Mouse (Mus musculus) ES-Bruce4 (cell line): ENCODE results near the gene Sept4. TPM values are rescaled to one million over a fixed set of nuclear protein-coding genes. Genes with fewer than 3 reads are reported as not detected.

Experiments
- H3K27ac ChIP-seq: 2 replicates; pipeline ENCODE4 v1.5.1; 2012; ENCODE audit warnings: low read length, inconsistent platforms; ENCODE audit not compliant: insufficient read depth
- H3K27me3 ChIP-seq: 2 replicates; pipeline ENCODE4 v1.6.1; 2012; ENCODE audit warnings: mild to moderate bottlenecking, low read length, inconsistent platforms; ENCODE audit not compliant: control insufficient read depth, poor library complexity, insufficient read depth, severe bottlenecking
- H3K36me3 ChIP-seq: 2 replicates; pipeline ENCODE4 v1.6.1; 2012; ENCODE audit warnings: inconsistent platforms, mild to moderate bottlenecking, low read length, moderate library complexity; ENCODE audit not compliant: control insufficient read depth, poor library complexity, insufficient read depth, severe bottlenecking
- H3K4me1 ChIP-seq: one replicate; pipeline ENCODE4 v1.8.1; 2011; ENCODE audit warnings: low read length; ENCODE audit not compliant: control insufficient read depth, insufficient read depth
- H3K4me3 ChIP-seq: 2 replicates; pipeline ENCODE4 v1.5.1; 2011; ENCODE audit warnings: low read depth, mild to moderate bottlenecking, low read length
- H3K9ac ChIP-seq: 2 replicates; pipeline ENCODE4 v1.6.1; 2012; ENCODE audit warnings: low read depth, mild to moderate bottlenecking, inconsistent platforms; ENCODE audit not compliant: poor library complexity, severe bottlenecking
- H3K9me3 ChIP-seq: replicated peaks from 2 replicates; pipeline ENCODE4 v1.6.1; 2012; ENCODE audit warnings: mild to moderate bottlenecking, low read length, inconsistent platforms; ENCODE audit not compliant: control insufficient read depth, poor library complexity, insufficient read depth, severe bottlenecking
- CTCF ChIP-seq: IDR thresholded peaks from one replicate; pipeline ENCODE4 v1.8.1; 2011; ENCODE audit warnings: low read depth, low read length
- EP300 ChIP-seq: IDR thresholded peaks from 2 replicates; pipeline ENCODE4 v1.6.1; 2011; ENCODE audit warnings: low read depth, low read length; ENCODE audit not compliant: insufficient read depth
- POLR2A ChIP-seq: IDR thresholded peaks from one replicate; pipeline ENCODE4 v1.8.1; 2011; ENCODE audit warnings: low read length; ENCODE audit not compliant: insufficient read depth
- polyA plus RNA-seq: library from polyadenylated mRNA; stranded (reverse); fragments of >200 nt; gene quantifications from 2 replicates; pipeline ENCODE4 v1.2.4, GENCODE M21; 2011; ENCODE audit warnings: low read depth; ENCODE audit not compliant: missing spikeins, insufficient read depth, insufficient read length

Sept4 gene
- polyA plus RNA-seq, 1 experiment = 68.5 TPM

GRCm38 (mm10) chr11:87574520-87575180 is 5.9 kb downstream of the Sept4 start:
- H3K4me1 ChIP-seq = peaks cover 8% of the 10 kb centered on the region
- no peak overlapping the region for H3K27ac ChIP-seq
- no peaks in the 10 kb centered on the region for H3K9me3 ChIP-seq
- TF ChIP-seq POLR2A (no peak), EP300 (no peak), CTCF (no peak)
- no peaks in the 10 kb centered on the region for H3K36me3 ChIP-seq
- H3K4me3 ChIP-seq = no peak overlapping the region
- no peaks in the 10 kb centered on the region for H3K27me3 ChIP-seq
- H3K9ac ChIP-seq = no peak overlapping the region

- Histone ChIP-seq H3K36me3 (no peaks in the 10 kb centered on the region), H3K4me3 (peak overlapping the region; percentile 65; the same call in 1 of the 2 replicates), H3K9me3 (no peaks in the 10 kb centered on the region), H3K27ac (no peak overlapping the region), H3K4me1 (peaks cover 6% of the 10 kb centered on the region), H3K9ac (0 out of 2 replicates have a peak overlapping the region, but pooled peaks have one; percentile 20), H3K27me3 (no peaks in the 10 kb centered on the region)
- TF ChIP-seq EP300 = no peak
Measured at GRCm38 (mm10) chr11:87577601-87578248, 9.0 kb downstream of the Sept4 start.

- peaks cover 6% of the 10 kb centered on the region for H3K4me1 ChIP-seq
- no peaks in the 10 kb centered on the region for H3K9me3 ChIP-seq
- no peaks in the 10 kb centered on the region for H3K36me3 ChIP-seq
- peak overlapping the region; percentile 65 for H3K4me3 ChIP-seq
- H3K27ac ChIP-seq = no peak overlapping the region
- H3K9ac ChIP-seq = peak overlapping the region; percentile 20; the same call in 1 of the 2 replicates
- no peaks in the 10 kb centered on the region for H3K27me3 ChIP-seq
- TF ChIP-seq POLR2A (no peak), EP300 (no peak), CTCF (no peak)
Measured at GRCm38 (mm10) chr11:87578249-87578962, 9.7 kb downstream of the Sept4 start.

GRCm38 (mm10) chr11:87578963-87579601 is 10.4 kb downstream of the Sept4 start:
- H3K9me3 ChIP-seq = no peaks in the 10 kb centered on the region
- H3K4me1 ChIP-seq = peaks cover 6% of the 10 kb centered on the region
- H3K27ac ChIP-seq = no peak overlapping the region
- H3K36me3 ChIP-seq = no peaks in the 10 kb centered on the region
- H3K9ac ChIP-seq = no peak overlapping the region
- peak overlapping the region; percentile 65 for H3K4me3 ChIP-seq
- no peaks in the 10 kb centered on the region for H3K27me3 ChIP-seq
- TF ChIP-seq CTCF (no peak), EP300 (no peak), POLR2A (no peak)

GRCm38 (mm10) chr11:87579713-87580112 is 11.0 kb downstream of the Sept4 start:
- Histone ChIP-seq H3K36me3 (no peaks in the 10 kb centered on the region), H3K27ac (no peak overlapping the region), H3K4me3 (no peak overlapping the region), H3K9me3 (no peaks in the 10 kb centered on the region), H3K4me1 (peaks cover 6% of the 10 kb centered on the region), H3K27me3 (no peaks in the 10 kb centered on the region), H3K9ac (no peak overlapping the region)
- no peak for TF ChIP-seq CTCF
